Mouse (Mus musculus) forebrain, postnatal 0 days (tissue): ENCODE data around the gene Cd40lg. TPM values are rescaled to one million over a fixed set of nuclear protein-coding genes. Genes with fewer than 3 reads are reported as not detected.

Experiments used
- ATAC-seq: fragments of 200-750 bp; cut with Nextera tagmentation; 2 replicates; pipeline ENCODE4 v1.8.0; 2017; ENCODE audit warnings: mild to moderate bottlenecking, moderate library complexity
- DNase-seq: peaks from one replicate; pipeline ENCODE4 v3.0.0-alpha.2; 2015
- H3K27ac ChIP-seq: fragments of 300-500 bp; sonication (generic); 2 replicates; pipeline ENCODE4 v1.5.1; 2014; ENCODE audit warnings: low read depth, mild to moderate bottlenecking, antibody characterized with exemption, low read length, moderate library complexity, mixed read lengths
- H3K27me3 ChIP-seq: fragments of 300-500 bp; sonication (generic); 2 replicates; pipeline ENCODE4 v1.6.1; 2014; ENCODE audit warnings: mild to moderate bottlenecking, low read length, mixed read lengths; ENCODE audit not compliant: insufficient read depth
- H3K36me3 ChIP-seq: fragments of 300-500 bp; sonication (generic); 2 replicates; pipeline ENCODE4 v1.6.1; 2014; ENCODE audit warnings: mild to moderate bottlenecking, moderate library complexity; ENCODE audit not compliant: insufficient read depth
- H3K4me1 ChIP-seq: fragments of 300-500 bp; sonication (generic); 2 replicates; pipeline ENCODE4 v1.6.1; 2014; ENCODE audit warnings: antibody characterized with exemption; ENCODE audit not compliant: insufficient read depth
- H3K4me2 ChIP-seq: fragments of 300-500 bp; sonication (generic); 2 replicates; pipeline ENCODE4 v1.6.1; 2014; ENCODE audit warnings: low read depth, mild to moderate bottlenecking, moderate library complexity
- H3K4me3 ChIP-seq: fragments of 300-500 bp; sonication (generic); 2 replicates; pipeline ENCODE4 v1.5.1; 2014; ENCODE audit warnings: low read depth, low read length, mixed read lengths
- H3K9ac ChIP-seq: fragments of 300-500 bp; sonication (generic); 2 replicates; pipeline ENCODE4 v1.6.1; 2014; ENCODE audit warnings: mild to moderate bottlenecking
- H3K9me3 ChIP-seq: fragments of 300-500 bp; sonication (generic); 2 replicates; pipeline ENCODE4 v1.6.1; 2016; ENCODE audit warnings: low read length
- CTCF ChIP-seq: sonication (generic); IDR thresholded peaks from 2 replicates; pipeline ENCODE4 v1.5.1; 2016; ENCODE audit warnings: antibody characterized with exemption, control low read depth, low read depth
- WGBS: fragments of 180-500 bp; shearing (Covaris S2); extraction: QIAGEN DNeasy Blood & Tissue Kit; methylation state at CpG from one replicate; pipeline ENCODE4 v1.1.7; 2014; 5-methylcytosine and 5-hydroxymethylcytosine counted together
- polyA plus RNA-seq: library from polyadenylated mRNA; unstranded; fragments of >200 nt; fragmentation: Nextera tagmentation; extraction: Ambion mirVana; gene quantifications from 2 replicates; pipeline ENCODE4 v1.2.1, GENCODE M21; 2015
- total RNA-seq: library from RNA; depleted of rRNA; stranded (reverse); fragments of >200 nt; gene quantifications from 2 replicates; pipeline ENCODE4 v1.2.3, GENCODE M21; 2014; rRNA removed

Cd40lg gene
- total and polyA plus RNA-seq, 2 experiments from 2014 or later = not detected

DNA sequence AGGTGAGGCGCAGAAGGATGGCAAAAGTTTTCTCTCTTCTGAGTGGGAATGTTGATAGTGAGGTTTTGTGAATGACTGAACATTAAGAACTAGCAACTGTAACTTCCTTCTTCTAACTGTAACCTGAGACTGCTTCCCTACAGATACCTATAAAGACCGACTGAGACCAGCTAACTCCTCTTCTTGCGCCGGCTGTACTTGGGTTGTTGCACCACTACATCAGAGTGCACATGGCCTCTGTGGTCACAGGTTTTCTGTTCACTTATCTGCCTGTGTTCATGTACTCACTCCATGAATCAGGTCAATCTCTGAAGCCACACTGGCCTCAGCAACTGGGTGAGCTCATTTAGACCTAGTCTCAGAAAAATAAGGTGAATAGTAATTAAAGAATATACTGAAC lies 51.6 kb downstream of the Cd40lg start:
- Histone ChIP-seq H3K4me2 (no peak overlapping the region), H3K9ac (no peak overlapping the region), H3K4me1 (no peaks in the 10 kb centered on the region), H3K4me3 (no peak overlapping the region), H3K27ac (no peak overlapping the region), H3K9me3 (no peaks in the 10 kb centered on the region), H3K36me3 (no peaks in the 10 kb centered on the region), H3K27me3 (no peaks in the 10 kb centered on the region)
- no peak for ATAC-seq
- no peak for TF ChIP-seq CTCF
- DNase-seq = no peak
- 82% methylated on average over 4 of the region's 4 CpGs for WGBS

Other genes with a start within 250 kb of the Cd40lg start
- 0.85 and 0.90 TPM in 2 replicates for gene Brs3, start 169.1 kb upstream of the Cd40lg start, total RNA-seq
- gene Brs3, start 169.1 kb upstream of the Cd40lg start, polyA plus RNA-seq = 0.80 and 1.1 TPM in 2 replicates
- gene Htatsf1, start 158.6 kb upstream of the Cd40lg start, total RNA-seq = 57.8 and 69.3 TPM in 2 replicates
- gene Htatsf1, start 158.6 kb upstream of the Cd40lg start, polyA plus RNA-seq = 96.3 and 109 TPM in 2 replicates
- gene Vgll1, start 124.0 kb upstream of the Cd40lg start, total RNA-seq = not detected in 2 replicates
- not detected in 2 replicates for gene Vgll1, start 124.0 kb upstream of the Cd40lg start, polyA plus RNA-seq
- 5.5 and 7.4 TPM in 2 replicates for gene Arhgef6, start 126.6 kb downstream of the Cd40lg start, total RNA-seq
- gene Arhgef6, start 126.6 kb downstream of the Cd40lg start, polyA plus RNA-seq = 3.4 and 3.5 TPM in 2 replicates
- 196 and 204 TPM in 2 replicates for gene Rbmx, start 180.9 kb downstream of the Cd40lg start, total RNA-seq
- gene Rbmx, start 180.9 kb downstream of the Cd40lg start, polyA plus RNA-seq = 146 and 154 TPM in 2 replicates
- not detected in 2 replicates for gene Gm364, start 197.0 kb downstream of the Cd40lg start, total RNA-seq
- not detected in 2 replicates for gene Gm364, start 197.0 kb downstream of the Cd40lg start, polyA plus RNA-seq